Mouse (Mus musculus): ENCODE data around the gene Mical3.

DNA sequence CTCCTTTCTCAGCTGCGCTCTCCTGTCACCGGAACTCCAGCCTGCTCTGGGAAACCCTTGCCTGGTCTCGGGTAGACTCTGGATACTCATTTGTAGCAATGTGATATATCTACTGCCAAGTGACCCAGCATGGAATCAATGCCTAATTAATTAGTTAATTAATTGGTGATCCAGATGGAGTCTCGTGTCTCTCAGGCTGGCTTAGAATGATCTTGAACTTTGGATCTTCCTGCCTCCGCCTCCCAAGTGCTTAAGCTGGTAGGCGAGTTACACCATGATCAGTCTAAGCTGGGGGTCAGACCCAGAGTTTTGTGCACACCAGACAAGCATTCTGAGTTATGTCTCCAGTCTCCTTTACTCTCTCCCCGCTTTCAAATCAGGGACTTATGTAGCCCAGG, 189.7 kb downstream of the Mical3 start:
- TF ChIP-seq CTCF (IDR thresholded peaks at IDR 0.05; ENCODE audit: control insufficient read depth, insufficient read depth, insufficient read length) (no peak), MYOG (IDR thresholded peaks at IDR 0.05; ENCODE audit: control insufficient read depth, extremely low read depth, insufficient read length) (no peak)

All from C2C12 (cell line).